Mouse (Mus musculus) bone marrow, adult 2 months (tissue): ENCODE results near the gene Coro1a.

Experiments
- CTCF ChIP-seq: fragments of 200-500 bp; IDR thresholded peaks from 2 replicates; pipeline ENCODE4 v1.5.1; 2011; ENCODE audit warnings: low read length, control low read depth; ENCODE audit not compliant: control insufficient read depth, insufficient read depth
- POLR2A ChIP-seq: fragments of 200-500 bp; IDR thresholded peaks from 2 replicates; pipeline ENCODE4 v1.6.1; 2011; ENCODE audit warnings: low read depth, mild to moderate bottlenecking, control low read depth, low read length, borderline replicate concordance; ENCODE audit not compliant: control insufficient read depth

DNA sequence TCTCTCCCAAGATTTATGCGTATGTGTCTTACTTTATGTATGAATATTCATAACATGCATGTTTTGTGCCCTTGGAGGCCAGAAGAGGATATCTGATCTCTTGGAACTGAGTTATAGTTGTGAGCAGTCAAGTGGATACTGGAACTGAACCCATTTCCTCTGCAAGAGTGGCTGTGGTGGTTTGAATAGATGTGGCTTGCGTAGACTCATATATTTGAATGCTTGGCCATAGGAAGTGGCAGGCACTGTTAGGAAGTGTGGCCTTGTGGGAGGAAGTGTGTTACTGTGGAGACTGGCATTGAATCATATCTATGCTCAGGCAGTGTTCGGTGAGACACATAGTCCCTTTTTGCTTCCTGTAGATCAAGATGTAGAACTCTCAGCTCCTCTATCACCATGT, 51.9 kb downstream of the Coro1a start:
- TF ChIP-seq CTCF = no peak
- no peak for TF ChIP-seq POLR2A
